8 mouse cellular contexts compared by ENCODE assay signal in genomic region chr1:182081744-182082419, GRCm38 (mm10). TPM values are rescaled to one million over a fixed set of nuclear protein-coding genes. Genes with fewer than 3 reads are reported as not detected.
DNase-seq lines count a peak whose midpoint lies in the region; ATAC-seq and TF ChIP-seq lines count a peak whose summit lies in the region.

No protein-coding gene starts in this region.

- no peaks in the 10 kb centered on the region for H3K27me3 ChIP-seq in embryonic facial prominence, embryonic 14.5 days (replicated peaks; ENCODE audit: control insufficient read depth, insufficient read depth, low read length)
- H3K27me3 ChIP-seq in hindbrain, embryonic 15.5 days: no peaks in the 10 kb centered on the region
- no peaks in the 10 kb centered on the region for H3K27me3 ChIP-seq in midbrain, postnatal 0 days (ENCODE audit: insufficient read depth, low read length)

- TF ChIP-seq CTCF in midbrain, postnatal 0 days (IDR thresholded peaks at IDR 0.05): no peak

- H3K9ac ChIP-seq in embryonic facial prominence, embryonic 14.5 days (ENCODE audit: low read depth, low read length): peak overlapping the region; percentile 42
- no peak overlapping the region for H3K9ac ChIP-seq in hindbrain, embryonic 15.5 days
- 0 out of 2 replicates have a peak overlapping the region, but pooled peaks have one; percentile 36 for H3K9ac ChIP-seq in midbrain, postnatal 0 days (replicated peaks; ENCODE audit: low read length, poor library complexity, severe bottlenecking)

- ATAC-seq in embryonic facial prominence, embryonic 14.5 days (ENCODE audit: low read depth): peak; percentile 92
- 0 out of 2 replicates have a peak, but pooled peaks have one; percentile 11 for ATAC-seq in hindbrain, embryonic 15.5 days (ENCODE audit: low FRiP score, low read depth)
- ATAC-seq in midbrain, postnatal 0 days (ENCODE audit: low FRiP score): no peak

- WGBS in embryonic facial prominence, embryonic 14.5 days: 18% methylated on average over 16 of the region's 16 CpGs
- 20% methylated on average over 16 of the region's 16 CpGs for WGBS in hindbrain, embryonic 15.5 days
- 24% methylated on average over 16 of the region's 16 CpGs for WGBS in midbrain, postnatal 0 days

- H3K9me3 ChIP-seq in embryonic facial prominence, embryonic 14.5 days (ENCODE audit: control insufficient read depth, low read length): 0 out of 2 replicates have a peak, but pooled peaks cover 3% of the 10 kb centered on the region
- H3K9me3 ChIP-seq in hindbrain, embryonic 15.5 days: no peaks in the 10 kb centered on the region; the same call in 1 of the 2 replicates
- no peaks in the 10 kb centered on the region for H3K9me3 ChIP-seq in midbrain, postnatal 0 days (ENCODE audit: low read length)

- intact Hi-C loops in heart, postnatal 25 days (cut with DNase I): no loop called here

- no peak overlapping the region for H3K4me3 ChIP-seq in embryonic facial prominence, embryonic 14.5 days (ENCODE audit: low read depth, low read length)
- H3K4me3 ChIP-seq in hindbrain, embryonic 15.5 days: no peak overlapping the region
- H3K4me3 ChIP-seq in midbrain, postnatal 0 days (ENCODE audit: low read depth, low read length): no peak overlapping the region

- H3K4me2 ChIP-seq in embryonic facial prominence, embryonic 14.5 days (ENCODE audit: low read depth, low read length): peak overlapping the region; percentile 34
- peak overlapping the region; percentile 16; the same call in 1 of the 2 replicates for H3K4me2 ChIP-seq in hindbrain, embryonic 15.5 days
- no peak overlapping the region for H3K4me2 ChIP-seq in midbrain, postnatal 0 days (ENCODE audit: low read depth, low read length, poor library complexity, severe bottlenecking)

- no peaks in the 10 kb centered on the region for H3K36me3 ChIP-seq in embryonic facial prominence, embryonic 14.5 days (ENCODE audit: control insufficient read depth, insufficient read depth, low read length)
- H3K36me3 ChIP-seq in hindbrain, embryonic 15.5 days: no peaks in the 10 kb centered on the region
- H3K36me3 ChIP-seq in midbrain, postnatal 0 days (ENCODE audit: insufficient read depth, low read length): no peaks in the 10 kb centered on the region

- peak; percentile 96 for DNase-seq in heart, adult 11 months
- no peak for DNase-seq in heart, postnatal 25 days (ENCODE audit: low spot score)
- DNase-seq in embryonic facial prominence, embryonic 14.5 days (ENCODE audit: low spot score): peak; percentile 89
- no peak for DNase-seq in midbrain, postnatal 0 days (ENCODE audit: low spot score)
- DNase-seq in frontal cortex, postnatal 25 days (ENCODE audit: low spot score in 2 of 2): no peak
- DNase-seq in spleen, postnatal 10 days (ENCODE audit: low spot score in 2 of 2): no peak
- no peak for DNase-seq in cerebellum, postnatal 10 days

- peak overlapping the region; percentile 61 for H3K27ac ChIP-seq in embryonic facial prominence, embryonic 14.5 days (replicated peaks; ENCODE audit: low read depth, low read length)
- H3K27ac ChIP-seq in hindbrain, embryonic 15.5 days (replicated peaks): no peak overlapping the region
- no peak overlapping the region for H3K27ac ChIP-seq in midbrain, postnatal 0 days (ENCODE audit: low read depth, low read length)

- H3K4me1 ChIP-seq in embryonic facial prominence, embryonic 14.5 days (ENCODE audit: control insufficient read depth, insufficient read depth, low read length): peaks cover 10% of the 10 kb centered on the region; the same call in 1 of the 2 replicates
- H3K4me1 ChIP-seq in hindbrain, embryonic 15.5 days (replicated peaks): peaks cover 15% of the 10 kb centered on the region
- no peaks in the 10 kb centered on the region for H3K4me1 ChIP-seq in midbrain, postnatal 0 days (ENCODE audit: insufficient read depth, low read length)

RNA-seq across cellular contexts. Expression of gene Srp9, which starts 42.7 kb away (rescaled TPM):
- 10 to 100 TPM; 39.8 to 42.7 TPM for total RNA-seq in heart, postnatal 25 days (2021)
- 166 and 175 TPM in 2 replicates for polyA plus RNA-seq in embryonic facial prominence, embryonic 14.5 days (2014; fragmentation: Nextera tagmentation; extraction: Ambion mirVana)
- 121 and 127 TPM in 2 replicates for polyA plus RNA-seq in hindbrain, embryonic 15.5 days (2015; fragmentation: Nextera tagmentation; extraction: Ambion mirVana)
- 70.5 and 76.1 TPM in 2 replicates for total RNA-seq in midbrain, postnatal 0 days (2014; rRNA removed)
- 169 and 173 TPM in 2 replicates for polyA plus RNA-seq in midbrain, postnatal 0 days (2015; fragmentation: Nextera tagmentation; extraction: Ambion mirVana)

Comparison
In these comparisons a context has a peak if more than half of its experiments do, and no peak if none do; other contexts are left out.
1. DNase-seq: peak in heart, adult 11 months (single experiment) and embryonic facial prominence, embryonic 14.5 days (single experiment); none in heart, postnatal 25 days (single experiment), midbrain, postnatal 0 days (single experiment), frontal cortex, postnatal 25 days (0 of 2), spleen, postnatal 10 days (0 of 2) and cerebellum, postnatal 10 days (0 of 2).